Mouse (Mus musculus) CH12.LX (cell line): ENCODE data around the gene Rho. TPM values are rescaled to one million over a fixed set of nuclear protein-coding genes. Genes with fewer than 3 reads are reported as not detected.

Experiments used
- DNase-seq: peaks from one replicate; pipeline ENCODE4 v3.0.0-alpha.2; 2013; ENCODE audit errors: extremely low read depth
- H3K27ac ChIP-seq: 2 replicates; pipeline ENCODE4 v1.5.1; 2012; ENCODE audit warnings: low read depth, mild to moderate bottlenecking, control low read depth, moderate library complexity; ENCODE audit not compliant: insufficient read depth
- H3K27me3 ChIP-seq: replicated peaks from 2 replicates; pipeline ENCODE3; 2012; ENCODE audit warnings: inconsistent platforms
- H3K36me3 ChIP-seq, 2 experiments: replicated peaks in 1 of 2; 2 replicates each; pipeline versions ENCODE3 to v1.6.1; 2012; ENCODE audit warnings: inconsistent platforms in 1 of 2, low read length in 1 of 2, mild to moderate bottlenecking in 1 of 2, mixed read lengths in 1 of 2, moderate library complexity in 1 of 2; ENCODE audit not compliant: control insufficient read depth in 1 of 2, insufficient read depth in 1 of 2
- H3K4me1 ChIP-seq, 2 experiments: 2 replicates each; pipeline ENCODE4 v1.6.1; 2012; ENCODE audit warnings: inconsistent platforms in 1 of 2, moderate library complexity in 1 of 2; ENCODE audit not compliant: insufficient read depth in 2 of 2, control insufficient read depth in 1 of 2
- H3K4me2 ChIP-seq: 2 replicates; pipeline ENCODE4 v1.6.1; 2012; ENCODE audit warnings: low read depth, mild to moderate bottlenecking, control low read depth; ENCODE audit not compliant: poor library complexity, insufficient read depth, severe bottlenecking
- H3K4me3 ChIP-seq, 3 experiments: fragments of 150-350 bp in 1 of 3; sonication (generic) in 1 of 3; replicated peaks in 1 of 3; 2 replicates each; pipeline versions ENCODE3 to v1.5.1; 2011 to 2012; ENCODE audit warnings: low read depth in 2 of 3, low read length in 2 of 3, mild to moderate bottlenecking in 2 of 3, moderate library complexity in 2 of 3, control low read depth in 1 of 3, improper control_type of control experiment in 1 of 3, inconsistent platforms in 1 of 3, mixed read lengths in 1 of 3; ENCODE audit not compliant: poor library complexity in 1 of 3
- H3K79me2 ChIP-seq: replicated peaks from 2 replicates; pipeline ENCODE4 v1.6.1; 2012; ENCODE audit warnings: mild to moderate bottlenecking, moderate library complexity; ENCODE audit not compliant: control insufficient read depth, poor library complexity, insufficient read depth, severe bottlenecking; ENCODE audit errors: extremely low read depth
- H3K9ac ChIP-seq: 2 replicates; pipeline ENCODE4 v1.6.1; 2012; ENCODE audit warnings: low read depth, mild to moderate bottlenecking, control low read depth, moderate library complexity; ENCODE audit not compliant: insufficient read depth
- H3K9me3 ChIP-seq: replicated peaks from 2 replicates; pipeline ENCODE3; 2012; ENCODE audit warnings: low read length, inconsistent platforms, mixed read lengths
- CHD2 ChIP-seq: IDR thresholded peaks from 2 replicates; pipeline ENCODE4 v1.6.1; 2011; ENCODE audit warnings: low read length, improper control_type of control experiment
- CTCF ChIP-seq, 2 experiments: IDR thresholded peaks in 1 of 2; conservative IDR thresholded peaks in 1 of 2; 2 replicates each; pipeline ENCODE4 v1.5.1; 2011 to 2012; ENCODE audit warnings: low read depth in 2 of 2, low read length in 2 of 2, improper control_type of control experiment in 1 of 2, inconsistent platforms in 1 of 2, mild to moderate bottlenecking in 1 of 2, moderate library complexity in 1 of 2
- E2F4 ChIP-seq: IDR thresholded peaks from 2 replicates; pipeline ENCODE4 v1.6.1; 2011; ENCODE audit warnings: low read depth, low read length, improper control_type of control experiment; ENCODE audit not compliant: insufficient replicate concordance
- EP300 ChIP-seq: IDR thresholded peaks from 2 replicates; pipeline ENCODE4 v1.6.1; 2011; ENCODE audit warnings: low read length, improper control_type of control experiment
- ETS1 ChIP-seq: conservative IDR thresholded peaks from 2 replicates; pipeline ENCODE4 v1.6.1; 2012; ENCODE audit warnings: low read depth, mild to moderate bottlenecking, inconsistent platforms, low read length, improper control_type of control experiment, moderate library complexity
- HCFC1 ChIP-seq: IDR thresholded peaks from 2 replicates; pipeline ENCODE4 v1.6.1; 2012; ENCODE audit warnings: low read depth, mild to moderate bottlenecking, inconsistent platforms, low read length, improper control_type of control experiment
- JUN ChIP-seq: IDR thresholded peaks from 2 replicates; pipeline ENCODE4 v1.6.1; 2011; ENCODE audit warnings: low read depth, mild to moderate bottlenecking, low read length, improper control_type of control experiment, moderate library complexity; ENCODE audit not compliant: insufficient read depth
- JUND ChIP-seq: conservative IDR thresholded peaks from 2 replicates; pipeline ENCODE4 v1.6.1; 2011; ENCODE audit warnings: low read depth, low read length, improper control_type of control experiment
- MAX ChIP-seq: IDR thresholded peaks from 2 replicates; pipeline ENCODE4 v1.6.1; 2011; ENCODE audit warnings: low read length, improper control_type of control experiment
- MEF2A ChIP-seq: IDR thresholded peaks from 2 replicates; pipeline ENCODE4 v1.6.1; 2014; ENCODE audit warnings: low read depth, mild to moderate bottlenecking, inconsistent platforms, low read length, improper control_type of control experiment, borderline replicate concordance
- MYC ChIP-seq: IDR thresholded peaks from 2 replicates; pipeline ENCODE4 v1.6.1; 2011; ENCODE audit warnings: low read depth, mild to moderate bottlenecking, improper control_type of control experiment, low read length
- NRF1 ChIP-seq: IDR thresholded peaks from 2 replicates; pipeline ENCODE4 v1.6.1; 2014; ENCODE audit warnings: low read depth, mild to moderate bottlenecking, inconsistent platforms, low read length, improper control_type of control experiment, moderate library complexity
- PAX5 ChIP-seq: IDR thresholded peaks from 2 replicates; pipeline ENCODE4 v1.6.1; 2012; ENCODE audit warnings: low read length, inconsistent platforms, mixed read lengths
- RAD21 ChIP-seq: IDR thresholded peaks from 2 replicates; pipeline ENCODE4 v1.6.1; 2011; ENCODE audit warnings: low read depth, mild to moderate bottlenecking, low read length, improper control_type of control experiment, moderate library complexity
- SIN3A ChIP-seq: IDR thresholded peaks from 2 replicates; pipeline ENCODE4 v1.6.1; 2012; ENCODE audit warnings: low read length, improper control_type of control experiment, inconsistent platforms
- SMC3 ChIP-seq: IDR thresholded peaks from 2 replicates; pipeline ENCODE4 v1.6.1; 2011; ENCODE audit warnings: low read depth, low read length, improper control_type of control experiment
- UBTF ChIP-seq: IDR thresholded peaks from 2 replicates; pipeline ENCODE4 v1.6.1; 2012; ENCODE audit warnings: low read depth, mild to moderate bottlenecking, inconsistent platforms, low read length, improper control_type of control experiment, moderate library complexity
- USF1 ChIP-seq: IDR thresholded peaks from 2 replicates; pipeline ENCODE4 v1.6.1; 2014; ENCODE audit warnings: low read depth, mild to moderate bottlenecking, inconsistent platforms, low read length, improper control_type of control experiment
- ZKSCAN1 ChIP-seq: IDR thresholded peaks from 2 replicates; pipeline ENCODE4 v1.6.1; 2012; ENCODE audit warnings: low read depth, inconsistent platforms, low read length, improper control_type of control experiment, borderline replicate concordance
- dilution Hi-C: fragments of 300-500 bp; cut with MboI; formaldehyde crosslinking; loops from 2 replicates; pipeline ENCODE4 v1.14.3; 2020; ENCODE audit warnings: low sequenced_read_pairs; ENCODE audit not compliant: extremely low pct_unique_long_range_greater_than_20kb, extremely low pct_ligation_motif_present
- in situ Hi-C: fragments of 300-500 bp; cut with MboI; formaldehyde crosslinking; loops from 3 replicates; pipeline ENCODE4 v1.14.3; 2019; ENCODE audit warnings: low sequenced_read_pairs, low pct_ligation_motif_present, low pct_unique_long_range_greater_than_20kb, mixed read lengths
- polyA plus RNA-seq: library from polyadenylated mRNA; unstranded; fragments of >175 nt; gene quantifications from 2 replicates; pipeline ENCODE4 v1.2.1, GENCODE M21; 2012; ENCODE audit warnings: low read depth; ENCODE audit not compliant: insufficient read length
- total RNA-seq, 2 experiments: library from RNA; depleted of rRNA; stranded (reverse); fragments of 300-350 nt in 1 of 2; fragments of >200 nt in 1 of 2; gene quantifications; 2 replicates each; pipeline ENCODE4 v1.2.3; 2012 to 2014

The Rho gene
- total and polyA plus RNA-seq, 3 experiments, result 0.04 TPM; not detected in 1

GRCm38 (mm10) chr6:115932391-115932790, 843 bp downstream of the Rho start:
- DNase-seq, result no peak
- in situ Hi-C loops, result no loop called here
- no peak overlapping the region for H3K4me3 ChIP-seq
- H3K79me2 ChIP-seq, result no peaks in the 10 kb centered on the region
- TF ChIP-seq SIN3A (no peak), JUND (no peak), HCFC1 (no peak), PAX5 (no peak)
- TF ChIP-seq, all 38 proteins: peak for 0
- Histone ChIP-seq H3K4me1 (peaks cover 5 to 13% of the 10 kb centered on the region in 2 experiments; a peak in 2 of 4 replicates), H3K4me2 (no peak overlapping the region), H3K9ac (no peak overlapping the region), H3K9me3 (no peaks in the 10 kb centered on the region), H3K27ac (no peak overlapping the region), H3K36me3 (no peaks in the 10 kb centered on the region), H3K27me3 (no peaks in the 10 kb centered on the region)
- dilution Hi-C loops, result no loop called here

- dilution Hi-C loops, result no loop called here
- H3K27me3 ChIP-seq, result no peaks in the 10 kb centered on the region
- no peak for DNase-seq
These were observed 4.0 kb downstream of the Rho start for GRCm38 (mm10) chr6:115935544-115935943.

GRCm38 (mm10) chr6:115938011-115938410, 6.5 kb downstream of the Rho start:
- dilution Hi-C loops, result no loop called here
- Histone ChIP-seq H3K36me3 (no peaks in the 10 kb centered on the region), H3K4me2 (no peak overlapping the region), H3K4me3 (no peak overlapping the region), H3K27me3 (no peaks in the 10 kb centered on the region), H3K4me1 (peaks cover 17 to 32% of the 10 kb centered on the region in 2 experiments), H3K9ac (no peak overlapping the region), H3K9me3 (no peaks in the 10 kb centered on the region), H3K79me2 (no peaks in the 10 kb centered on the region), H3K27ac (no peak overlapping the region)
- no peak for DNase-seq
- no peak for TF ChIP-seq MAX
- no peak for TF ChIP-seq JUN
- TF ChIP-seq EP300, result no peak
- TF ChIP-seq MYC, result no peak
- TF ChIP-seq CTCF (conservative IDR thresholded peaks at IDR 0.05 in 1 of 2, IDR thresholded peaks at IDR 0.05 in 1 of 2; ENCODE audit: low read depth in 2 of 2, low read length in 2 of 2), result peak in 1 of 2 experiments; percentile 41; a peak in 2 of 4 replicates
- TF ChIP-seq ZKSCAN1, result no peak
- no peak for TF ChIP-seq PAX5
- no peak for TF ChIP-seq ETS1
- no peak for TF ChIP-seq E2F4
- peak; percentile 51 for TF ChIP-seq SMC3
- TF ChIP-seq NRF1, result no peak
- peak; percentile 51 for TF ChIP-seq RAD21
- no peak for TF ChIP-seq MEF2A
- in situ Hi-C loops, result no loop called here

More at GRCm38 (mm10) chr6:115935544-115935943, 4.0 kb downstream of the Rho start:
- no peak overlapping the region for H3K4me3 ChIP-seq
- no peak overlapping the region for H3K4me2 ChIP-seq
- H3K36me3 ChIP-seq, result no peaks in the 10 kb centered on the region
- TF ChIP-seq SIN3A (no peak), E2F4 (no peak), USF1 (no peak), UBTF (no peak), CHD2 (no peak)
- no peaks in the 10 kb centered on the region for H3K9me3 ChIP-seq
- no peak overlapping the region for H3K27ac ChIP-seq
- no peaks in the 10 kb centered on the region for H3K79me2 ChIP-seq
- peaks cover 12 to 18% of the 10 kb centered on the region in 2 experiments for H3K4me1 ChIP-seq
- in situ Hi-C loops, result no loop called here
- H3K9ac ChIP-seq, result no peak overlapping the region
